Mouse (Mus musculus) Patski (cell line): ENCODE data around the gene Trim46. TPM values are rescaled to one million over a fixed set of nuclear protein-coding genes. Genes with fewer than 3 reads are reported as not detected.

ENCODE experiments used
- ATAC-seq: fragments of 100-300 bp; one replicate; pipeline ENCODE4 v1.8.0; 2021
- CTCF ChIA-PET: fragments of 350-600 bp; sonication (Branson Sonifier 250); formaldehyde crosslinking; loops from one replicate; lab custom pipeline; 2022; ENCODE audit warnings: inconsistent platforms; lab: Charles Lee
- POLR2A ChIA-PET: fragments of 350-600 bp; sonication (Branson Sonifier 250); formaldehyde crosslinking; loops from one replicate; lab custom pipeline; 2022; ENCODE audit warnings: antibody characterized with exemption, inconsistent platforms; lab: Charles Lee
- DNase-seq: peaks from one replicate; pipeline ENCODE4 v3.0.0-alpha.2; 2011; ENCODE audit warnings: low read depth, low spot score
- H3K27me3 ChIP-seq: fragments of 371-371 bp; one replicate; pipeline ENCODE4 v1.5.1; 2021
- CTCF ChIP-seq: fragments of 100-300 bp; IDR thresholded peaks from one replicate; pipeline ENCODE4 v1.5.1; 2021
- in situ Hi-C: fragments of 300-500 bp; cut with MboI; formaldehyde crosslinking; loops from 3 replicates; pipeline ENCODE4 v1.11.1; 2018; ENCODE audit warnings: low pct_unique_long_range_greater_than_20kb, mixed read lengths
- polyA plus RNA-seq: library from polyadenylated mRNA; unstranded; gene quantifications from one replicate; pipeline ENCODE4 v1.2.3, GENCODE M21; 2021

The Trim46 gene
- polyA plus RNA-seq, 1 experiment from 2014 or later = 57.5 TPM

DNA sequence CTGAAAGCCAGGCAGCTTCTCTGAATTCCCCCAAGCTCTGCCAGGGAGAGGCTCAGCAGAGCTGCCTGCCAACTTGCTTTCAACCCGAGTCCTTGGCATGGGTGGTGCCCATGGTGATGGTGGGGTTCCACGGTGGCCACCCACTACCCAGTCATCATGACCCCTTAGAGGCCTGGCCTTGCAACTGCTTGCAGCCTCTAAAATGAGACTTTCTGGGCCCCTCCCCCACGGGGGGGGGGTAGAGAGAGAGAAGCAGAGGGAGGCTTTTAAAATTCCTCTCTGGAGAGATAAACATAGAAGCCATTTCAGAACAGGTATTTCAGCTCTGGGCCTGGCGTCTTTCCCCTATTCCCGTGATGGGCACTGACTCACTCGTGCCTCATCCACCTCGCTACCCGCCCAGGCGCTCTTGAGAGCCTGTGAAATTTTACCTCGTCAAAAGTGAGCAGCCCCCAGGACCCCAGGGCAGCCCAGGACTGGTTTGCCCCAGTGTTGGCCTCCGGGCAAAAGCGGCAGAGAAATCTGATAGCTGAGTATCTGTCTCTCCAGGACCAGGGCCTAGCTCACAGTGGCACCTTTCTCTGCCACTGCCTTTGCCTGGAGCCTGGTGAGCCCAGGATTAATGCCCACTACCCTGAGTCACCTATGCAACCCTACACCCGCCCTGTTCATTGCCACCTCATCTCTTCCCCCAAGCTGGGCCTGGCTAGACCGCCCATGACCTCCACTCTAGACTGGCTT lies 31.3 kb upstream of the Trim46 start:
- DNase-seq = no peak
- POLR2A ChIA-PET = interaction anchor here (0.5 to 5.1 kb wide), 6 partner anchors 9 to 176 kb away, joined by 3 to 39 read pairs (median 18); partner anchors contain the start of genes Fdps, Gm43738, Krtcap2 and Scamp3
- in situ Hi-C loops = no loop called here
- TF ChIP-seq CTCF = no peak
- peak; percentile 2 for ATAC-seq
- CTCF ChIA-PET = interaction anchor here (0.7 to 3.5 kb wide), 8 partner anchors 9 to 32 kb away, joined by 3 to 18 read pairs (median 3); partner anchors contain the start of genes Krtcap2 and Trim46
- no peaks in the 10 kb centered on the region for H3K27me3 ChIP-seq

DNA sequence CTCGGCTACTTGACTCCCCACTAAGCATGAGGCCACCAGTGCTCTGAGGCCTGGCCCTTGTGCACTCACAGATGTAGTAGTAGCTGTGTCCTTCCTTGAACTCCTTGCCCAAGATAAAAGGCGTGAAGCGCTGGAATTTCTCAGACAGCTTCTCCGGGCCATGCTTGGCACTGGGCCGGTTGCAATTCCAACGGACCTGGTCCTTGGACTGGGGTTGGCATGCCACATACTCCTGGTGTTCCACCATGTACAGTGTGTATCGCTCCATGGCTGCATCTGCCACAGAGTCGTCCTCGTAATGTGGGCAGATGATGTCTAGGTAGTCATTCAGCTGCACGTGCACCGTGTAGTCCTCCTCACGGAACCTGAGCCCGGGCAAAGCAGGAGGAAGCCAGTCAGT lies 30.0 kb upstream of the Trim46 start:
- CTCF ChIA-PET = no interaction called here
- DNase-seq (no peak), ATAC-seq (no peak)
- in situ Hi-C loops = no loop called here
- TF ChIP-seq CTCF = no peak
- no peaks in the 10 kb centered on the region for H3K27me3 ChIP-seq
- POLR2A ChIA-PET = interaction anchor here (5.1 kb wide), 1 partner anchor 12 kb away, joined by 31 read pairs; no protein-coding TSS in a partner anchor

DNA sequence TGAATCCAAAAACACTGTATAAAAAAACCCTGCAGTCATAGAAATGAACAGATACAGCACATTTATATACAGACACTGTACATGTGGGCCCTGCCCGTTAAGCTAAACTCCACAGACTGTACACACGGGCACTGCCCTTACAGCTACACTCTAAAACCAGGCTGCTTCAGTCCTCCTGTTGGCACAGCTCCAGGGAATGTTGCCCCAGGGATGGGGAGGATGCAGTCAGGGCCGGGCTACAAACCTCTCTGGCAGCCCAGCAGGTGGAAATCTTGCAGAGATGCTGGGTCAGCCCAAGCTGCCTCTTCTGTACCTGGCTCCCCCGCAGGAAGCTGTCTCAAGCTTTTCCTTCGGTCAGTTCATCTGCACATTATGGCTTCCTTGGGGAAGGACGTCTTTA lies 25.7 kb upstream of the Trim46 start:
- ATAC-seq = no peak
- no peak for TF ChIP-seq CTCF
- ChIA-PET POLR2A (interaction anchor here (0.6 to 1.9 kb wide), 4 partner anchors 23 to 51 kb away, joined by 3 to 5 read pairs (median 4); partner anchors contain the start of gene Efna3), CTCF (interaction anchor here (0.9 to 4.0 kb wide), 7 partner anchors 8 to 40 kb away, joined by 3 to 35 read pairs (median 4); partner anchors contain the start of genes Efna1, Krtcap2 and Trim46)
- DNase-seq = no peak
- in situ Hi-C loops = no loop called here
- no peaks in the 10 kb centered on the region for H3K27me3 ChIP-seq

DNA sequence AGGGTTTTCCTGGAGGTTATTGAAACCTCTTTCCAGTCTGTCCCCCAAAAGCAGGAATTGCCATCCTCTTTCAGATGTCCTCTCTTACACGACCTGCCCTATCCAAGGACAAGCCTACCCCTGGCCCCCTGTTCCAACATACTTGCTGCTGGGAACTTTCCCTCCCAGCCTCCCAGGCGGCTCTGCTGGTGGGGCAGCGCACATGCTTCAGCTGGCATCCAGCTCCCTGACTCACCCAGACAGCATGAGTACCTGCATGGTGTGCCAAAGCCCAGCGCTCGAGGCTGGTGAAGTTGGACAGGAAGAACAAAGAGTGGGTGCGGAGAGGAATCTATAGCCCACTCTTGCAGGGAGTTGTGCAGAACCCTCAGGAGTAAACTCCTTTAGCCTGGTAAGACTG lies 24.8 kb upstream of the Trim46 start:
- ChIA-PET POLR2A (interaction anchor here (0.6 to 5.1 kb wide), 8 partner anchors 7 to 183 kb away, joined by 3 to 31 read pairs (median 4); partner anchors contain the start of genes Krtcap2 and Trim46), CTCF (interaction anchor here (1.0 to 4.0 kb wide), 6 partner anchors 8 to 29 kb away, joined by 3 to 35 read pairs (median 6); partner anchors contain the start of genes Krtcap2 and Trim46)
- no peak for TF ChIP-seq CTCF
- DNase-seq (no peak), ATAC-seq (peak; percentile 37)
- in situ Hi-C loops = no loop called here
- H3K27me3 ChIP-seq = no peaks in the 10 kb centered on the region

DNA sequence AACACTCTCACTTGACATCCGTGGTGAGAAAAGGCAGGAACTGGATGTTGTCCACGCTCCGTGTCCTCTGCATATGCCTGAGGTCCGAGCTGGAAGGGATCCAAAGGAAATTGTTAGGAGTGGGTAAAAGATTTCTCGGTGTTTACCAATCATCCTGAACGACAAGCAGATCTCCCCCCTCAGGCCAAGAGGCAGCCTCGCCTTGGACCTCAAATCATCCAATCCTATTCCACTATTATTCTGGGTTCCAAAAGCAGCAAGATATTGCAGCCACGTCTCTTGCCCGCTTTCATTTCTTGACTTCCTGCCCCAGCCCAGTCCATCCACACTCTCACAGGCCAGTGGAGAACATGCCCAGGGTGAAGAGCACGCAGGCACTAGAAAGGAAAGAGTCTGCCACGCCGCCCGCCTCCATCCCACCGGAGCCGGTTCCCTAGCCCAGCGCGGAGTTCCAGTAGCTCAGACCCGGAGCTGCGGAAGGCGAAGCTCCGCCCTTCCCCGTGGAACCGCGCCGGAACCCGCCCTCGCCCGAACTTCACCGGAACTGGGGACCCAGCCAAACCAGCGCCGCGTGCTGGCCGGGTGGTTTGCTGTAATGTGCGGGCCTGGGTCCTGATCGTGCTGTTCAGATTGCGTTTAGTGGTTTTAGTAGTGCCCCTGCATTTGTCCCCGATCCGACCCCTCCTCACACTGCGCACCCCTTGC lies 24.1 kb upstream of the Trim46 start, which contains the start of gene Slc50a1:
TSS of gene Slc50a1 (minus strand) at position 520 of the 705 bp plus-strand sequence.
- no peaks in the 10 kb centered on the region for H3K27me3 ChIP-seq
- no peak for TF ChIP-seq CTCF
- CTCF ChIA-PET = interaction anchor here (1.1 to 4.0 kb wide), 5 partner anchors 12 to 29 kb away, joined by 3 to 35 read pairs (median 7); partner anchors contain the start of genes Krtcap2 and Trim46
- POLR2A ChIA-PET = interaction anchor here (0.9 to 5.1 kb wide), 9 partner anchors 8 to 38 kb away, joined by 3 to 31 read pairs (median 3); partner anchors contain the start of genes Krtcap2 and Trim46
- no peak for DNase-seq
- peak; percentile 24 for ATAC-seq
- in situ Hi-C loops = no loop called here

DNA sequence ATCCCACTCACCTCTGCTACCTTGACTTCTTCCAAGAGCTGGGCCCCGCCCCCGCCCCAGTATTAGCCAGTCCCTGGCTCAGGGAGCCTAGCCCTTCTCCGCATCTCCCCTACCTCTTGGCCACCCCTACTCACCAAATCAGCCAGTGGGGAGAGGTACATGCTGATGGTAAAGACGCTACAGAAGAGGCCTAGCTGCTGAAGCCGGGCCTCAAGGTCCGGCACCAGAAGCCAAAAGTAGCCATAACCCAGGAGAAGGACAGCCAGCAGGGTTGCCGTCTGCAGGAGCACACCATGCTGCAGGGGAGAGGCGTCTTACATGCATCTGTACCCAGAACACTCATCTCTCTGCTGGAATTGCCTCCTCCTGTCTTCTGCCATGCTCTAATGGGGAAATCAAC lies 22.8 kb upstream of the Trim46 start:
- ChIA-PET CTCF (interaction anchor here (0.6 to 4.0 kb wide), 4 partner anchors 9 to 23 kb away, joined by 3 to 35 read pairs (median 3); partner anchors contain the start of genes Krtcap2 and Trim46), POLR2A (interaction anchor here (0.7 to 5.1 kb wide), 4 partner anchors 9 to 24 kb away, joined by 3 to 31 read pairs (median 4); no protein-coding TSS in a partner anchor)
- TF ChIP-seq CTCF = no peak
- DNase-seq = no peak
- no peak for ATAC-seq
- H3K27me3 ChIP-seq = no peaks in the 10 kb centered on the region
- in situ Hi-C loops = no loop called here

DNA sequence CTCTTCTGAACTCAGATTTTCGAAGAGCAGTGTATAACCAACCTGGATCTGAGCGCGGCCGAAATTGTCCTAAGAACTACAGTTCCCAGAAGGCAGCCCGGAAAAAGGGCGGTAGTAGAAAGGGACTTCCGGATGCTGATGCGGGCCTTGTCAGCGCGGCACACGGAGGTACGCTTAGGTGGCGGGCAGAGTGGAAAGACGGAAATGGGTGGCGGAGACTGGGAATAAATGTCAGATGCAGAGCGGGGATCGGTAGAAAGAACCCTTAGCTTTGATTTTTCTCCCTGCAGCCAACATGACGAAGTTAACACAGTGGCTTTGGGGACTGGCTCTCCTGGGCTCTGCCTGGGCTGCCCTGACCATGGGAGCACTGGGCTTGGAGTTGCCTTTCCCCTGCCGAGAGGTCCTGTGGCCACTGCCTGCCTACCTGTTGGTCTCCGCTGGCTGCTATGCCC lies 20.4 kb upstream of the Trim46 start:
- H3K27me3 ChIP-seq = no peaks in the 10 kb centered on the region
- in situ Hi-C loops = no loop called here
- DNase-seq = no peak
- POLR2A ChIA-PET = interaction anchor here (0.5 to 5.1 kb wide), 5 partner anchors 12 to 151 kb away, joined by 3 to 31 read pairs (median 4); partner anchors contain the start of genes Krtcap2 and Trim46
- CTCF ChIA-PET = interaction anchor here (0.8 to 1.2 kb wide), 7 partner anchors 13 to 51 kb away, joined by 3 to 4 read pairs (median 3); partner anchors contain the start of genes Krtcap2 and Trim46
- ATAC-seq = peak; percentile 74
- no peak for TF ChIP-seq CTCF

DNA sequence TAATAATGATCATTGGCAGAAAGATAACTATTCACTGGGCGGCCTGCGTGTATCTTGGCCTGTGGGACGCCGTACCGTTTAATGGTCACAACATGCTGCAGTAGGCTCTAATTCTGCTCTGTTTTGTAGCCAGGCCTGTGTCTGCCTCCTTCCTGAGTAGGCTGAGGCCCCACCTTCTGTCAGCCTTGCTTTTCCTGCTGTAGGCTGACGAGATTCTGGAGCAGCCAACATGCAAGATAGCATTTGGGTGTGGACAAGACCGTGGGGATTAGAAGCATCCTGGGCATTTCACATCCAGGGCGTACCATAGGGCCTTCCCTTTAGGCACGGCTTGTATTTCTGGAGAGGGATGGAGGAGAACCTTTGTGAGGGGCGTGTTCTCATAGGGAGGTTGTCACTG lies 16.3 kb upstream of the Trim46 start:
- CTCF ChIA-PET = interaction anchor here (1.1 to 1.4 kb wide), 2 partner anchors 10 to 11 kb away, joined by 4 read pairs; no protein-coding TSS in a partner anchor
- POLR2A ChIA-PET = no interaction called here
- in situ Hi-C loops = no loop called here
- ATAC-seq (no peak), DNase-seq (no peak)
- H3K27me3 ChIP-seq = peaks cover 19% of the 10 kb centered on the region
- no peak for TF ChIP-seq CTCF

DNA sequence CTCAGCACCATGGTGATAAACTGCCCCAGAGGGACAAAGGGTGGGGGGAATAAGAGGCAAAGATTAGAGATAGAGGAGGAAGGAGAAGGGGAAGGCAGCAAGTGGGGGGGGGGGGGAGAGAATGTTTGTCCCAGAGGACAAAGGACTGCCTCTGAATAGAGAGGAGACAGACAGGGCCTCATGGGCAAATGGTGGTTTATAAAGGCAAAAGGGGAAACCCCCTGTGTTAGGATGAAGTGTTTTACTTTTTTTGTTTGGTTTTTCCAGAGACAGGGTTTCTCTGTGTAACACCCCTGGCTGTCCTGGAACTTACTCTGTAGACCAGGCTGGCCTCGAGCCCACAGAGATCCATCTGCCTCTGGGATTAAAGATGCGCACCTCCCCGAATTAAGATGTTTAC lies 14.1 kb upstream of the Trim46 start:
- POLR2A ChIA-PET = no interaction called here
- CTCF ChIA-PET = no interaction called here

More for the DNA sequence above, 14.1 kb upstream of the Trim46 start:
- DNase-seq (no peak), ATAC-seq (no peak)
- in situ Hi-C loops = no loop called here
- H3K27me3 ChIP-seq = peaks cover 20% of the 10 kb centered on the region
- TF ChIP-seq CTCF = no peak
